Mouse (Mus musculus) stomach, postnatal 0 days (tissue): ENCODE results near the gene Slit1. TPM values are rescaled to one million over a fixed set of nuclear protein-coding genes. Genes with fewer than 3 reads are reported as not detected.

Experiments used
- ATAC-seq: fragments of 200-750 bp; cut with Nextera tagmentation; 2 replicates; pipeline ENCODE4 v1.8.0; 2017; ENCODE audit not compliant: low FRiP score, low TSS enrichment
- DNase-seq: peaks from one replicate; pipeline ENCODE4 v3.0.0-alpha.2; 2016; ENCODE audit warnings: low spot score
- H3K27ac ChIP-seq: fragments of 300-500 bp; sonication (generic); replicated peaks from 2 replicates; pipeline ENCODE4 v1.5.1; 2014; ENCODE audit warnings: mild to moderate bottlenecking, control low read depth
- H3K27me3 ChIP-seq: fragments of 300-500 bp; sonication (generic); 2 replicates; pipeline ENCODE4 v1.6.1; 2014; ENCODE audit warnings: low read length; ENCODE audit not compliant: control insufficient read depth, insufficient read depth
- H3K36me3 ChIP-seq: fragments of 300-500 bp; sonication (generic); 2 replicates; pipeline ENCODE4 v1.6.1; 2014; ENCODE audit warnings: low read length, mixed read lengths; ENCODE audit not compliant: control insufficient read depth, insufficient read depth
- H3K4me1 ChIP-seq: fragments of 300-500 bp; sonication (generic); replicated peaks from 2 replicates; pipeline ENCODE4 v1.6.1; 2014; ENCODE audit warnings: antibody characterized with exemption; ENCODE audit not compliant: control insufficient read depth, insufficient read depth
- H3K4me2 ChIP-seq: fragments of 300-500 bp; sonication (generic); replicated peaks from 2 replicates; pipeline ENCODE4 v1.6.1; 2014; ENCODE audit warnings: low read depth, mild to moderate bottlenecking, control low read depth, moderate library complexity
- H3K4me3 ChIP-seq: fragments of 300-500 bp; sonication (generic); 2 replicates; pipeline ENCODE4 v1.5.1; 2014; ENCODE audit warnings: low read depth, low read length, control low read depth
- H3K9ac ChIP-seq: fragments of 300-500 bp; sonication (generic); 2 replicates; pipeline ENCODE4 v1.6.1; 2014; ENCODE audit warnings: mild to moderate bottlenecking, low read length, control low read depth, mixed read lengths
- H3K9me3 ChIP-seq: fragments of 300-500 bp; sonication (generic); 2 replicates; pipeline ENCODE4 v1.6.1; 2016; ENCODE audit warnings: low read length; ENCODE audit not compliant: control insufficient read depth
- CTCF ChIP-seq: IDR thresholded peaks from 2 replicates; pipeline ENCODE4 v1.5.1; 2016; ENCODE audit warnings: antibody characterized with exemption, low read depth, mild to moderate bottlenecking, moderate library complexity
- EP300 ChIP-seq: optimal IDR thresholded peaks from 2 replicates; pipeline ENCODE3; 2016; ENCODE audit warnings: antibody characterized with exemption
- WGBS: fragments of 180-500 bp; shearing (Covaris S2); extraction: QIAGEN DNeasy Blood & Tissue Kit; methylation state at CpG from one replicate; pipeline ENCODE4 v1.1.7; 2014; 5-methylcytosine and 5-hydroxymethylcytosine counted together
- polyA plus RNA-seq: library from polyadenylated mRNA; unstranded; fragments of >200 nt; fragmentation: Nextera tagmentation; extraction: Ambion mirVana; gene quantifications from 2 replicates; pipeline ENCODE4 v1.2.1, GENCODE M21; 2015

The Slit1 gene
- polyA plus RNA-seq, 1 experiment from 2014 or later, result 0.28 TPM

DNA sequence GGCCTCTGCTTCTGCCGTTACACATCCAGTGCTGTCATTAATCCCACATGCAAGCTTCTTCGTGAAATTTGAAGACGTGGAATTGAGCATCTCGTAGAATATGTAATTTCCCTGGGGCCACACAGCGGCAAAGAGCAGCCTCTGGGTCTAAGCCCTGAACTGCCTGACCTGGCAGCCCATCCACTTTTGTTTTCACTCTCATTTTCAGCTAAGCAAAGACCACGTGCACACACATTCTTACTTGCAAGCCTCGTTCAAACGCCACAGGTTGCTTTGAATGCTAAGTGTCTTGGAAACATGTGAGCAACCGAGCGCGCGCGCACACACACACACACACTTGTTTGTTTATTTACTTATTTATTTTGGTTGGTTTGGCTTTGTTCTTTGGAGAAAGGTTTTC is 126.4 kb downstream of the Slit1 start:
- H3K27me3 ChIP-seq, result no peaks in the 10 kb centered on the region
- H3K9me3 ChIP-seq, result no peaks in the 10 kb centered on the region
- no peak for DNase-seq
- no peak overlapping the region for H3K27ac ChIP-seq
- no peak overlapping the region for H3K4me2 ChIP-seq
- no peaks in the 10 kb centered on the region for H3K4me1 ChIP-seq
- H3K4me3 ChIP-seq, result no peak overlapping the region
- H3K36me3 ChIP-seq, result no peaks in the 10 kb centered on the region
- no peak overlapping the region for H3K9ac ChIP-seq
- TF ChIP-seq CTCF (no peak), EP300 (no peak)
- no peak for ATAC-seq
- 83% methylated on average over 13 of the region's 13 CpGs for WGBS

DNA sequence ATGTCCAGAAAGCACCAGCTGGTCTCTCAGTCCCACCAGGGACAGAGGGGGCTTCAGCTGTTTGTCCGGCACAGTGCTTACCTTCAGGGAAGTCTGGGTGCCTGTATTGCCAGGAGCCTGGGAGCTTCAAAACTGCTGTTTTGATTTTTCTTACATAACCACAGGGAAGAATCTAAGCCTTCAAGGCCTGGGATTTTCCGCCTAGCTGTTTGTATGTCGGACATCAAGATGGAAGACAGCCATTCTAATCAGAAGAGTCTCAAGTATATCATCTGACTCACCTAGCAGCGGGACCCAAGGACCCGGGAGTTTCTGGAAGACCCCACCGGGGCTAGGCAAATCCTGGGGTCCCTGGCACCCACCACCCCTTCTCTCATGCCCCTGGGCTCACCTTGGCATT is 127.2 kb downstream of the Slit1 start:
- TF ChIP-seq CTCF (no peak), EP300 (no peak)
- no peaks in the 10 kb centered on the region for H3K4me1 ChIP-seq
- WGBS, result 92% methylated on average over 6 of the region's 6 CpGs

DNA sequence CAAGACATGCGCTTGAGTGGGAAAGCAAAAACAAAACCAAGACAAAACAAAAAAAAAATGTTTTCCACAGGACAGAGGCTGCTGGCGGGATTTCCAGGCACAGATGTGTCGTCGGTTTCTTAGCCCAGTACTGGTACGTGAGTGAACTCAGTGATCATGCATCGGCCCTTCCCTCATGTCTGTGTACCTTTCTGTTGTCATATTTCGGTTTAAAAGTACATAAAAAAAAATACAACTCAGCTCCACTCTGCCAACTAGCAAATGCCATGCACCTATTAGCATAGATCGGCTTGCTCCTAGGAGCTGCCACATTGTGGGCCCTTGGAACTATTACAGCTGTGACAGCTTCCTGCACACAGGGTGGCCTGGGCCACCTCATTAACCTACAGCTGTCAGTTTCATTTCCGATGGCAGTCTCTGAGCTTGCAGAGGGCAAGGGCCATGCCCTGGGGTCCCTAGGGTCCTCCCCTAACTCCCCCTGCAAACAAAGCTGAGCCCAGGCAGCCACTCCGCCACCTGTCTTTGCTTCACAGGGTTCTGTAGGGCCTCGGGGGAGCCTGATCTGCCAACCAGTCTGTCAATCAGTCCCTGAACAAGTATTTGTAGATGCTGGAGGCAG is 127.8 kb downstream of the Slit1 start:
- TF ChIP-seq EP300, result no peak
- Histone ChIP-seq H3K4me1 (no peaks in the 10 kb centered on the region), H3K9me3 (no peaks in the 10 kb centered on the region), H3K36me3 (no peaks in the 10 kb centered on the region), H3K9ac (no peak overlapping the region), H3K4me2 (no peak overlapping the region), H3K27ac (no peak overlapping the region), H3K4me3 (no peak overlapping the region), H3K27me3 (no peaks in the 10 kb centered on the region)
- DNase-seq (no peak), ATAC-seq (no peak)
- WGBS, result 68% methylated on average over 11 of the region's 11 CpGs

More for the DNA sequence above, 127.2 kb downstream of the Slit1 start:
- H3K4me2 ChIP-seq, result no peak overlapping the region
- no peaks in the 10 kb centered on the region for H3K9me3 ChIP-seq
- no peak for ATAC-seq
- DNase-seq, result no peak
- H3K27me3 ChIP-seq, result no peaks in the 10 kb centered on the region
- no peak overlapping the region for H3K9ac ChIP-seq
- H3K4me3 ChIP-seq, result no peak overlapping the region
- no peak overlapping the region for H3K27ac ChIP-seq
- no peaks in the 10 kb centered on the region for H3K36me3 ChIP-seq

DNA sequence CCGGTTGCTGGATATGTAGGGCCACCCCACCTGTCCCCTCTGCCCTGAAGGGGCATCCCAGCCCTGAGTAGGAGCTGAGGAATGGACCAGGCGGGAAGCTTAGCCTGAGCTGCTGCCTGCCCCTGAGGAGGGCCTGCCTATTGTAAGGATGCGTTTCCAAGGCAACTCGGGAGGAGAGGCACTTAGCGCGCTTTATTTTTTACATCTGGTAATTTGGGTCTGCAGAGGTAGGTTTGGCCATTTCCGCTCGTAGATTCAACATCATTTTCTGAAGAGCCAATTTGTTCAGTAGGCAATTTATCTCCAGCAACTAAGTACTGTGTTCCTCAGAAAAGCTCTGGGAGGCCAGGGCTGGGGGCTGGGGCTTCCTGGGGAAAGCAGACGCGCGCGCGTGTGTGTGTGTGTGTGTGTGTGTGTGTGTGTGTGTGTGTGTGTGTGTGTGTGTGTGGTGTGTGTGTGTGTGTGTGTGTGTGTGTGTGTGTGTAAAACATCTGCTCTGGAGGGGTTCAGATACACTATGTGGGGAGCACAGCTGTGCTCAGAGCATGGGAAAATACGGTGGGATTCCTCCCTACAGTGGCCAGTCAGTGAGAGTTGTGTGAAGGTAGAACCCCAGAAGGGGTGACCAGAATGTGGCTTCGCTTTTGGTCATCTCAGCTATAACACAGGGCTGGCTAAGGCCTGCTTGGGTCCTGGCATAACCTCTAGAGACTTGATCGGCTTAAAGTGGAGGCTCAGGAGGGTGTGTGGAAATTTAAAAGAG is 130.0 kb downstream of the Slit1 start:
- no peak for ATAC-seq
- TF ChIP-seq CTCF (no peak), EP300 (no peak)
- Histone ChIP-seq H3K27ac (no peak overlapping the region), H3K9me3 (no peaks in the 10 kb centered on the region), H3K4me2 (no peak overlapping the region), H3K27me3 (no peaks in the 10 kb centered on the region), H3K36me3 (no peaks in the 10 kb centered on the region), H3K4me3 (no peak overlapping the region), H3K4me1 (no peaks in the 10 kb centered on the region), H3K9ac (no peak overlapping the region)
- WGBS, result 38% methylated on average over 16 of the region's 16 CpGs
- DNase-seq, result no peak

DNA sequence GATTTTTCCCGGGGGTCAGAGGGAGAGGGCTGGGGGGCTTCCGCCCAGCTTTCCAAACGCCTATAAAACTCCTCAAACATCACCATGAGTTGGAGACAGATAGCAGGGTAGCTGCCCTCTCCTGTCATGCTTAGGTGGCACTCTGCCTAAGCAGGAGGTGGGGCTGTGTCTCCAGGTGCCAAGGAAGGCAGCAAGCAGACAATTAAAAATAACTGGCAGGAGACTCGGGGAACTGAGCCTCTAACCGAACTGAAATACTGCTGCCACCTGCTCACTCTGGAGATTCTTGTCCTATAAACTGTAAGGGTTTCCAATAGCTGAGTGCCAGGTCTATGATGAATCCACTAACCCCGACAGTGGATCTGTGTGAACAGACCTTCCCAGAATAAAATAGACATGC is 131.8 kb downstream of the Slit1 start:
- no peak for TF ChIP-seq EP300
- no peak for TF ChIP-seq CTCF
- no peaks in the 10 kb centered on the region for H3K9me3 ChIP-seq
- no peak overlapping the region for H3K4me3 ChIP-seq
- no peak overlapping the region for H3K27ac ChIP-seq
- no peak for DNase-seq
- no peak for ATAC-seq
- H3K4me1 ChIP-seq, result no peaks in the 10 kb centered on the region
- H3K9ac ChIP-seq, result no peak overlapping the region
- WGBS, result 69% methylated on average over 6 of the region's 6 CpGs
- H3K36me3 ChIP-seq, result no peaks in the 10 kb centered on the region
- no peak overlapping the region for H3K4me2 ChIP-seq
- no peaks in the 10 kb centered on the region for H3K27me3 ChIP-seq
